Mouse (Mus musculus) monocyte, adult 59 days (primary cell): ENCODE data around the gene Asgr2. TPM values are rescaled to one million over a fixed set of nuclear protein-coding genes. Genes with fewer than 3 reads are reported as not detected.

Source experiments
- total RNA-seq, 2 experiments: library from RNA; stranded (reverse); gene quantifications; one replicate each; pipeline ENCODE4 v1.2.4; 2023

Gene Asgr2
- 1 to 10 TPM; 3.7 to 3.8 TPM for total RNA-seq

GRCm38 (mm10) chr11:70091986-70092783 lies at the start of gene Asgr2:
Asgr2 (plus strand) TSS chr11:70092644.

DNA sequence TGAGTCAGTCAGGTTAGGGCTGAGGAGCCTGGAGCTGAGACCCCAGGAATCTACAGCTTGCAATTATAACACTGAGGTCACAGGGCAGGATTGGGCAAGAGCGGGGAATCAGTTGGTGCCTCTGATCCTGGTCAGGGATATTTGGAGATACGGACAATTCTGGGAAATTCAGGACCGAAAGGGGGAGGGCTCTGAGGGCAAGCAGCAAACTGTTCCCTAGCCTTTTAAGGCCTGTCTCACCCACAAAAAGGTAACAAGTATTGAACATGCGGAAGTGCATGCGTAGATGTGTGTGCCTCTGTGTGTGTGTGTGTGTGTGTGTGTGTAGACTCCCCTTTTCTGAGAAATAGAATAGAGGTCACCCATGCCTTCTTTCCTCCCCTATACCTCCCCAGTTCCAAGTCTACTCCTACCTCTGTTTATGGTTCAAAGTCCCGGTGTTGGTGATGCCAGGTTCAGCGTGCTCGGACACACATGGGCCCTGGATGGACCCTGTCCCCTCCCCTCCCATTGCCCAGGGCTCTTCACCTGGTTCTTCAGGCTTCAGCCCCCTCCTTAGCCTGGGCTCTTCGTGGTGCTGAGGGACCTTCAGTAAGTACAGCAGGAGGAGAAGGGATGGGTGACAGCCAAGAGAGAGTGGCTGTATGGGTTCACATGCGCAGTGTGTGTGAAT lies 38.4 kb upstream of the Asgr2 start, which contains the start of gene Asgr1:
TSS of gene Asgr1 (plus strand) at position 188 of the 673 bp plus-strand sequence.

GRCm38 (mm10) chr11:70129926-70130379 lies 37.5 kb downstream of the Asgr2 start, which contains the start of gene Mgl2:
Mgl2 (plus strand) TSS chr11:70130329.

Other genes with a start within 250 kb of the Asgr2 start
- gene Plscr3, start 246.3 kb upstream of the Asgr2 start, total RNA-seq, result 10 to 100 TPM; 39.8 to 43.6 TPM
- not detected for gene Tnk1, start 233.9 kb upstream of the Asgr2 start, total RNA-seq
- gene Tmem95, start 214.6 kb upstream of the Asgr2 start, total RNA-seq, result not detected
- 1 to 10 TPM; 6.0 TPM for gene Kctd11, start 211.2 kb upstream of the Asgr2 start, total RNA-seq
- gene Acap1, start 197.1 kb upstream of the Asgr2 start, total RNA-seq, result 10 to 100 TPM; 10.4 to 12.2 TPM
- under 1 TPM; 0.31 to 0.49 TPM for gene 2810408A11Rik, start 191.7 kb upstream of the Asgr2 start, total RNA-seq
- gene Neurl4, start 191.6 kb upstream of the Asgr2 start, total RNA-seq, result 10 to 100 TPM; 30.0 to 30.4 TPM
- 100 to 1,000 TPM; 110 to 112 TPM for gene Gps2, start 178.8 kb upstream of the Asgr2 start, total RNA-seq
- 100 to 1,000 TPM; 407 to 410 TPM for gene Eif5a, start 170.7 kb upstream of the Asgr2 start, total RNA-seq
- gene Ybx2, start 156.8 kb upstream of the Asgr2 start, total RNA-seq, result 1 to 10 TPM in 1 of 2 experiments, not detected in 1; 1.6 TPM
- gene Slc2a4, start 144.5 kb upstream of the Asgr2 start, total RNA-seq, result not detected
- gene Cldn7, start 127.9 kb upstream of the Asgr2 start, total RNA-seq, result not detected
- 100 to 1,000 TPM; 107 to 143 TPM for gene Ctdnep1, start 111.5 kb upstream of the Asgr2 start, total RNA-seq
- 10 to 100 TPM; 44.3 to 49.5 TPM for gene Elp5, start 110.1 kb upstream of the Asgr2 start, total RNA-seq
- 100 to 1,000 TPM; 469 to 485 TPM for gene Gabarap, start 101.5 kb upstream of the Asgr2 start, total RNA-seq
- 10 to 100 TPM; 64.3 to 77.5 TPM for gene Phf23, start 96.9 kb upstream of the Asgr2 start, total RNA-seq
- gene Dvl2, start 92.0 kb upstream of the Asgr2 start, total RNA-seq, result 10 to 100 TPM; 30.2 to 33.6 TPM
- 10 to 100 TPM; 43.9 to 56.5 TPM for gene Acadvl, start 77.2 kb upstream of the Asgr2 start, total RNA-seq
- 10 to 100 TPM; 11.0 to 19.4 TPM for gene Dlg4, start 75.7 kb upstream of the Asgr2 start, total RNA-seq
- not detected for gene Asgr1, start 38.6 kb upstream of the Asgr2 start, total RNA-seq
- gene Mgl2, start 37.7 kb downstream of the Asgr2 start, total RNA-seq, result 1 to 10 TPM; 7.0 to 7.1 TPM
- gene Clec10a, start 63.6 kb downstream of the Asgr2 start, total RNA-seq, result 10 to 100 TPM; 57.0 to 63.9 TPM
- gene Slc16a11, start 120.1 kb downstream of the Asgr2 start, total RNA-seq, result not detected
- 1 to 10 TPM; 4.2 to 6.0 TPM for gene Slc16a13, start 128.4 kb downstream of the Asgr2 start, total RNA-seq
- gene Bcl6b, start 137.2 kb downstream of the Asgr2 start, total RNA-seq, result not detected
- 10 to 100 TPM; 43.5 to 48.2 TPM for gene 0610010K14Rik, start 145.3 kb downstream of the Asgr2 start, total RNA-seq
- 1 to 10 TPM; 4.6 to 5.0 TPM for gene Gm21988, start 147.2 kb downstream of the Asgr2 start, total RNA-seq
- 100 to 1,000 TPM; 119 to 173 TPM for gene Rnasek, start 147.2 kb downstream of the Asgr2 start, total RNA-seq
- gene Alox12, start 162.7 kb downstream of the Asgr2 start, total RNA-seq, result under 1 TPM in 1 of 2 experiments, not detected in 1; 0.21 TPM
- gene Alox12e, start 230.0 kb downstream of the Asgr2 start, total RNA-seq, result not detected